9 mouse cellular contexts compared by ENCODE assay signal in genomic region chr4:132420471-132420870, GRCm38 (mm10). TPM values are rescaled to one million over a fixed set of nuclear protein-coding genes. Genes with fewer than 3 reads are reported as not detected.
A peak's percentile ranks its signal among the peaks of the same experiment; 100 is the strongest.
DNase-seq lines count a peak whose midpoint lies in the region; ATAC-seq lines count a peak whose summit lies in the region.
"Had no signal": no experiment of that assay in that cellular context is flagged by ENCODE, and none has a peak within 500 bp of the region (broad histone marks: within the 10 kb centered on the region; RNA-seq: fewer than 3 reads in every experiment).

No protein-coding gene starts in this region.

- peaks cover 19% of the 10 kb centered on the region for H3K4me1 ChIP-seq in lung, embryonic 16.5 days (replicated peaks; ENCODE audit: control insufficient read depth, insufficient read depth, low read length)
- H3K4me1 ChIP-seq in forebrain, embryonic 10.5 days = peaks cover 15% of the 10 kb centered on the region
- peaks cover 32% of the 10 kb centered on the region for H3K4me1 ChIP-seq in limb, embryonic 12.5 days (replicated peaks)
- 0 out of 2 replicates have a peak, but pooled peaks cover 18% of the 10 kb centered on the region for H3K4me1 ChIP-seq in stomach, embryonic 15.5 days

- peak overlapping the region; percentile 72 for H3K4me2 ChIP-seq in lung, embryonic 16.5 days (ENCODE audit: low read depth, low read length)
- H3K4me2 ChIP-seq in limb, embryonic 12.5 days = peak overlapping the region; percentile 63
- peak overlapping the region; percentile 60 for H3K4me2 ChIP-seq in stomach, embryonic 15.5 days

- no peak for ATAC-seq in lung, embryonic 16.5 days (ENCODE audit: low read depth)
- no peak for ATAC-seq in limb, embryonic 12.5 days (ENCODE audit: insufficient number of reproducible peaks, insufficient read depth, low FRiP score, low TSS enrichment, low read depth)
- no peak for ATAC-seq in stomach, embryonic 15.5 days (ENCODE audit: insufficient read depth, low FRiP score, low read depth)

- WGBS in lung, embryonic 16.5 days = 78% methylated on average over 5 of the region's 5 CpGs
- 88% methylated on average over 5 of the region's 5 CpGs for WGBS in forebrain, embryonic 10.5 days
- 85% methylated on average over 5 of the region's 5 CpGs for WGBS in limb, embryonic 12.5 days
- 77% methylated on average over 5 of the region's 5 CpGs for WGBS in stomach, embryonic 15.5 days

- no peaks in the 10 kb centered on the region for H3K36me3 ChIP-seq in lung, embryonic 16.5 days (ENCODE audit: control insufficient read depth, insufficient read depth, low read length)
- H3K36me3 ChIP-seq in forebrain, embryonic 10.5 days (replicated peaks) = peaks cover 15% of the 10 kb centered on the region; the same call in 1 of the 2 replicates
- H3K36me3 ChIP-seq in limb, embryonic 12.5 days = no peaks in the 10 kb centered on the region
- H3K36me3 ChIP-seq in stomach, embryonic 15.5 days = no peaks in the 10 kb centered on the region

- no peak for DNase-seq in lung, postnatal 14 days
- no peak for DNase-seq in forebrain, embryonic 10.5 days (ENCODE audit: extremely low spot score, low spot score)
- DNase-seq in cerebellum, postnatal 4 days (ENCODE audit: low spot score in 2 of 2) = no peak
- DNase-seq in right cerebral cortex, adult 18-20 months = no peak
- DNase-seq in urinary bladder, postnatal 14 days (ENCODE audit: low spot score) = no peak
- DNase-seq: cerebellum, postnatal 10 days had no signal

- H3K27ac ChIP-seq in lung, embryonic 16.5 days (ENCODE audit: low read length) = no peak overlapping the region
- H3K27ac ChIP-seq in forebrain, embryonic 10.5 days = peak overlapping the region; percentile 98; the same call in 1 of the 2 replicates
- no peak overlapping the region for H3K27ac ChIP-seq in limb, embryonic 12.5 days
- peak overlapping the region; percentile 100; the same call in 1 of the 2 replicates for H3K27ac ChIP-seq in stomach, embryonic 15.5 days

- 0 out of 2 replicates have a peak overlapping the region, but pooled peaks have one; percentile 91 for H3K9ac ChIP-seq in lung, embryonic 16.5 days (ENCODE audit: low read length)
- peak overlapping the region; percentile 91; the same call in 1 of the 2 replicates for H3K9ac ChIP-seq in limb, embryonic 12.5 days (replicated peaks)
- H3K9ac ChIP-seq in stomach, embryonic 15.5 days = no peak overlapping the region

- H3K9me3 ChIP-seq in lung, embryonic 16.5 days (ENCODE audit: control insufficient read depth, low read length) = no peaks in the 10 kb centered on the region
- no peaks in the 10 kb centered on the region for H3K9me3 ChIP-seq in forebrain, embryonic 10.5 days
- H3K9me3 ChIP-seq in limb, embryonic 12.5 days = peaks cover 4% of the 10 kb centered on the region; the same call in 1 of the 2 replicates
- no peaks in the 10 kb centered on the region for H3K9me3 ChIP-seq in stomach, embryonic 15.5 days

- H3K27me3 ChIP-seq in lung, embryonic 16.5 days (ENCODE audit: control insufficient read depth, insufficient read depth, low read depth, low read length) = no peaks in the 10 kb centered on the region
- H3K27me3 ChIP-seq in forebrain, embryonic 10.5 days (ENCODE audit: poor library complexity, severe bottlenecking) = no peaks in the 10 kb centered on the region
- H3K27me3 ChIP-seq in limb, embryonic 12.5 days = no peaks in the 10 kb centered on the region
- no peaks in the 10 kb centered on the region for H3K27me3 ChIP-seq in stomach, embryonic 15.5 days (replicated peaks)

- peak overlapping the region; percentile 84 for H3K4me3 ChIP-seq in lung, embryonic 16.5 days (ENCODE audit: low read length)
- peak overlapping the region; percentile 83 for H3K4me3 ChIP-seq in forebrain, embryonic 10.5 days
- peak overlapping the region; percentile 78 for H3K4me3 ChIP-seq in limb, embryonic 12.5 days (replicated peaks)
- peak overlapping the region; percentile 95 for H3K4me3 ChIP-seq in stomach, embryonic 15.5 days (replicated peaks)

RNA-seq across cellular contexts. Expression of gene Phactr4, which starts 1.8 kb away (rescaled TPM):
- polyA plus RNA-seq in lung, embryonic 16.5 days (2015; fragmentation: Nextera tagmentation; extraction: Ambion mirVana) = 20.1 and 20.8 TPM in 2 replicates
- polyA plus RNA-seq in forebrain, embryonic 10.5 days (2016; fragmentation: Nextera tagmentation; extraction: Ambion mirVana) = 22.5 and 24.7 TPM in 2 replicates
- 19.7 and 25.6 TPM in 2 replicates for polyA plus RNA-seq in limb, embryonic 12.5 days (2016; fragmentation: Nextera tagmentation; extraction: Ambion mirVana)
- 21.1 and 22.6 TPM in 2 replicates for polyA plus RNA-seq in stomach, embryonic 15.5 days (2015; fragmentation: Nextera tagmentation; extraction: Ambion mirVana)

RNA-seq across cellular contexts. Expression of gene Med18, which starts 43.2 kb away (rescaled TPM):
- polyA plus RNA-seq in lung, embryonic 16.5 days (2015; fragmentation: Nextera tagmentation; extraction: Ambion mirVana) = 22.6 and 24.8 TPM in 2 replicates
- polyA plus RNA-seq in forebrain, embryonic 10.5 days (2016; fragmentation: Nextera tagmentation; extraction: Ambion mirVana) = 39.8 and 41.8 TPM in 2 replicates
- 30.4 and 35.0 TPM in 2 replicates for polyA plus RNA-seq in limb, embryonic 12.5 days (2016; fragmentation: Nextera tagmentation; extraction: Ambion mirVana)
- 22.0 and 23.4 TPM in 2 replicates for polyA plus RNA-seq in stomach, embryonic 15.5 days (2015; fragmentation: Nextera tagmentation; extraction: Ambion mirVana)

Comparison
In these comparisons a context has a peak if more than half of its experiments do, and no peak if none do; other contexts are left out.
1. H3K27ac ChIP-seq: peak in forebrain, embryonic 10.5 days (single experiment) and stomach, embryonic 15.5 days (single experiment); none in lung, embryonic 16.5 days (single experiment) and limb, embryonic 12.5 days (single experiment).
2. Peak in every context shown above with its lines, with median percentiles within 50 percentile points of each other: H3K4me2 ChIP-seq and H3K4me3 ChIP-seq.